Mouse (Mus musculus) spleen, adult 18-20 months (tissue): ENCODE measurements at regions not wholly inside any gene's neighbourhood (a gene's known extent, or its start where the extent isn't known, plus 50 kb on each side); places are given as distances from the start of the nearest gene placed in this dataset.

Experiments used
- DNase-seq, 2 experiments: peaks; one replicate each; pipeline ENCODE4 v3.0.0; 2022; ENCODE audit warnings: mixed read lengths in 2 of 2

DNA sequence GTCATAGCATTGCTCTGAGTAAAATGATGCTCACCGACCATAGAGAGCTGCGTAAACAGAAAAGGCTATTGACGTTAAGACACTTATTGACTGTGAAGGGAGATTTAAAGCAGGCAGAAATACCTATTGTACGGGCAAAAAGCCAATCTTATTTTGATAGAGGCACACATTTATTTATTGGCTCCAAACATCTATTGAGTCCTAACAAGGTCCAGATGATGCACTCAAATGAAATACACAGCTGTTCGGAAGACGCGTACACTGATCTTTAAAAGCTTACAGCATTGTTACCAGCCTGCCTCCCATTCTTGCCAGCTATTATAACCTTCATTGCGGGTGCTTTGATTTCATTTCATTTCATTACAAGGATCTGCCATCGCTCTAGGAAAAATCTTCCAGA, 102.0 kb upstream of the Map1b start:
- DNase-seq, result no peak

DNA sequence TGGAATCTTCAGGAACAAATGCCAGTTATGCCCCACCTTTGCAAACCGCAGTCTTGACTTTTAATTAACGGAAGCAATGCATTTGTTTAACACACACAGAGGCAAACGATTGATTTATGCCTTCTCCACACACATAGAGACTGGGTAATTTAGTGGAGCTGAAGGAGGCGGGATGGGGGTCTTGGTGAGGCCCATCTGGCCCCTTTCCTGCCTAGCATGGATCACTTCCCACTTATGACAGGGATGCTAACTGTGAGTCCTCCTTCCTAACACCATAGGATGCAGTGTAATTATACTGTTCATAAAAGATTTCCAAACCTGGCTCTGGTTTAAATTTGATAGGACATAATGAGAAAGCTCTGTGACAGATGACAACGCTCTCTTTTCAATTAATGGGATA, 101.1 kb upstream of the Map1b start:
- no peak for DNase-seq

DNA sequence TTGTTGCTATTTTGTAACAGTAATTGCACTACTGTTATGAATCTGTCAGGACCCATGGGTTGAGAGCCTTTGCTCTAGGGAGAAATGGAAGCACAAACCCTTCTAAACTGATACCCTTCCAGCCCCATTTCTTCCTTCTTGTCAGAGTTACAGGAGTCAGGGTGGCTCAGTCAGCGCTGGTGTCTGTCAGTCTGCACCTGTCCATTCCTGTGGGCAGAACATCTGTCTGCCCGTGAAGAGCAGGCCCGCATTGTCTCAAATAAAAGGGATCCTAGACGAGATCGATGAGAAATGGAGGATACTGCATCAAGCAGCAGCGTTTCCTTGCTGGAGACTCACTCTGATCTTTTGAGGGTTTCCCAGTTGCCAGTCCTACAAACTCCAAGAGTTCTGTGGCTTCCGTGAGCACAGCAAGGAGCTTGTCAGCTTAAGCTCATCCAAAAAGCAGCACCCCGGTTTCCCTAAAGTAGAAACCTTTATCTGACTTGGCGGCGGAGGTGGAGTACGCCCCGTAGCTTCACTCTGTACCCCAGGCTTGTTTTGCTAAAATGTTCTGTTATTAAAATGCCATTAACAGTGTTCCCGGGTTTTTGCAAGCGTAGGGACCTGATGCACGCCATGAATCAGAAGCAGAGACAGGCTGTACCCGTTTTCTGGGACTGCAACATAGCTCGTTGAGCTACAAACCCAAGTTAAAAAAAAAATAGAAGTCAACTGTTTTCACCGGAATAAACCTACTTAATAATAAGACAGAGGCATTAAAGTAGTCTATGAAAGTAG, 95.6 kb upstream of the Map1b start:
- DNase-seq, result no peak

DNA sequence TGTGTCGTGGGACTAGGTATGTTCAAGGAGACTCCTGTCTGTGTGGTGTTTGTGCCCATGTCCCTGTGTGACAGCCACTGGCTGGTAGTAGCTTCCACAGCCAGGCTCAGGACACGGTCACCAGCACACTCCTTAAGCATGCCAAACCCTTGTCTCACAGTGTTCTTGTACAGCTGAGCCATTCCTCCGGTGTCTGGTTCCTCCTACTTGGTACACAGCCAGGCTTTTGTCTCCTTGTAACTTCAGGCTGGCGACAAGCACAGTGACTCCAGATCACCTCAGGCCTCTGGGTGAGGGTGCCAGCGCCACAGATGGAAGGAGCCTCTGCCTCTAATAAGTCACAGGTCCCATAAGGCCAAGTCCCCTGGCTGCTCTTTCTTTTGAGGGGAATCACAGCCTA, 94.2 kb upstream of the Map1b start:
- no peak for DNase-seq

DNA sequence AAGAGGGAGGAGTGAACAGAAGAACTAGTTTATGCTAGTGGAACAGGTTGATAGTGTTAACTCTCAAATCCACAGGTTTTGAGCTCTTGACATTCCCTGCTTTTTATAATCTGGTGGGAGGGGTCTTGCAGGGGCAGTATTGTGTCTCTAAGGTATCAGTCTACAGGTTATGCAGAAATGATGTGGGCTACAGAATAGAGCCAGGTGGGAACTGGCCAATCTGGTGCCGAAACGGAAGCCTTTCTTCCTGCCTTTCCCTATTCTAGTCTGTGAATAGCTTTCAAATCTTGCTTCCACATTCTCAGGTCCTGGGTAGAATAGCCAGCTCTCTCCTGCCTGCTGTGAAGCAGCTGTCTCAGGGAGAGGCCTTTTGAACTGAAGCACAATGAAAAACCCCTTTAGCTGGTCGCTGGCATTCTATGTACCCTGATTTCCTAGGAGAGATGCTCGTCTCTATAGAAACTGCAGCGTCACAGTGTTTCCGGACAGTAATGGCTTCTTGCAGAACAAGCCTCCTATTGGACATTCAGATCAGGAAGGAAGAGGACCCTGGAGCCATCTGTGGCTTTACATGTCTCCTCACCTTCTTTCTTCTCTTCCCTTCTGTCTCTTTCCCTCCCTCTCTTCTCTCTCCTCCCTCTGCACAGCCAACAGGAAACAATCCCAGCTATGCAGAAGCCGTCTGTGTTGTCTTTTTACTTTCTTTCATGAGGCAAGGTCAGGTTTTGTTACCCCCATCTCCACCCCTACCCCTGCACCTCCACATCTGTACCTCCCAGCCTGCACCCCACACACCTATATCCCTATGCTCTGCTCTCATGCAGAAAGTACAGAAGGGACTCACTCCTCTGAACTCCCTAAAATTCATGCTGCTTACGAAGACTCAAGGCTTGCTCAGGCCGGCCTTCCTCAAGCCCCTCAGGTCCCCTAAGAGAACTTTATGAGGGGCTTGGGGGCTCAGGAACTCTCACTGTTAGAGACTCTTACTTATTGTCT, 93.1 kb upstream of the Map1b start:
- no peak for DNase-seq

DNA sequence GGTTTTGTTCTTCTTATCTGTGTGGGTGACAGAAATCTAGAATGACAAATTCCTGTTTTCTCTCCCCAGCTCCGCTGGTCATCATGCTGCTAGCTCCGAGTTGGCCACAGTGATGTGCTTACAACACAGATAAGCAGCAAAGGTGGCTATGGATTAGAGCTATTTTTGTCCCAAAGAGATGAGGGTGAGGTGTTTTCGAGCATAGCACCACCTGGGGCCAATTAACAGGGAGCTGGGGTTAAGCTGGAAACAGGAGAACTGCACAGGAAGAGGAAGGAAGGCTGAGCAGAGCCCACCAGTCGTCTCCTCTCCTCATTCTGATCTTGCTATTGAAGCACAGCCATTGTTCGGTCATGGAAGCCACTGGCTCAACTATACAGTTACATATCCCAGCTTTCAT, 92.3 kb upstream of the Map1b start:
- no peak for DNase-seq

DNA sequence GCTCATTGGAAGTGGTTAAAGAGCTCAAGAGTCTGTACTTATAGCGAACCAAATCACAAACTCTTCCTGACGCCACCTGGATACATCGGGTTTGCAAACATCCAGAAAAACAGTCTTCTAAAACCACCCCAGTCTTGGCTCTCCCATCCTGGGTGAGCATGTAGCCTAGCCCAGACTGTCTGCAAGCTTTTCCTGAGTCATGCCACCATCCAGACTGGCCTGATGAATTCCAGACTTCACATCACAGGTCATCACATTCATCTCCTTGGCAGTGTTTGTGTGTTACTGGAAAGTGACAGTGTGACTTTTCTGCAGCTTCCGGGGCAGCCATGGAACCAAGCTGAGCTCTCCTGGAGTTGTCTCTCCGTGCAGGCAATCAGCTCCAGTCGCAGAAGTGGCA, 90.9 kb upstream of the Map1b start:
- no peak for DNase-seq

DNA sequence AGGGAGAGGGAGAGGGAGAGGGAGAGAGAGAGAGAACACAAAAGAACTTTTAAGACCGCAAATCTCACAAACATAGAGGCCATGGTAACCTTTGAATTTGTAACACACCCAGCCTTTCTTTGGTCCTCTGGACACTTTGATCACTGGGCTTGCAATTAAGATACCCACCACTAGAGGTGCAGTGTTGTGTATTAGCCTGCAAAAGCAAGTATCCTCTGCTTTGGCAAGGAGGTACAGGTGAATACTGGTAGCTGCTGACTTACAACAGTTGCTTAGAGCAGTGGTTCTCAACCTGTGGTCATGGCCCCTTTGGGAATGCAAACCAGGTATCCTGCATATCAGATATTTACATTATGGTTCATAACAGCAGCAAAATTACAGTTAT, 90.3 kb upstream of the Map1b start:
- no peak for DNase-seq

DNA sequence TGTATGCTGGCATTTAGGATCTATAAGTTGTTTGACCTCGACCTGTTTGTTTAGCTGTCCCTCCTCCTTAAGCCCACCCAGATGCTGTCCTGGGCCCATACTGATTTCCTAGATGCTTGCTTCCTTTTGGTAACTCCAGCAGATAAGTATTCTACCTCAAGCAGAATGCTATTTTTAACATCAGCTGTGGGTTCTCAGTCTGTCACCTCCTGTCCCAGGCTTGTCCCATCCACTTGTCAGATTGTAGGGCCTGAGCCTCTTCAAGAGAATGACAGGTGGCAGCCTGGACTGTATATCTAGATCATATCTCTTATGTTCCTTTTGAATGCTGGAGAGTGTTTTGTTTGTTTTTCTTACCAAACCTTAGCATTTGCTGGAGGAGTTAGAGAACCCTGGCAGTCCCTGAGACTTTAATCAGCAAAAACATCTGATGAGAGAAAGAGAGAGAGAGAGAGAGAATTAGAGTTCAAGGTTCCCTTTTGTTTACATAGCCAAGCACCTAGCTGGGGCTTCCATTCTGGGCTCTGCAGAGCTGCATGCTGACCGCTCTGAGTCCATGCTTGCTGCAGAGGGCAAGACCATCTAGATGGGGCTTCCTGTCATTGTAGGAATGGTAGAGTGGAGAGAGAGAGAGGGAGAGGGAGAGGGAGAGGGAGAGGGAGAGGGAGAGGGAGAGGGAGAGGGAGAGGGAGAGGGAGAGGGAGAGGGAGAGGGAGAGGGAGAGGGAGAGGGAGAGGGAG, 89.7 kb upstream of the Map1b start:
- no peak for DNase-seq

DNA sequence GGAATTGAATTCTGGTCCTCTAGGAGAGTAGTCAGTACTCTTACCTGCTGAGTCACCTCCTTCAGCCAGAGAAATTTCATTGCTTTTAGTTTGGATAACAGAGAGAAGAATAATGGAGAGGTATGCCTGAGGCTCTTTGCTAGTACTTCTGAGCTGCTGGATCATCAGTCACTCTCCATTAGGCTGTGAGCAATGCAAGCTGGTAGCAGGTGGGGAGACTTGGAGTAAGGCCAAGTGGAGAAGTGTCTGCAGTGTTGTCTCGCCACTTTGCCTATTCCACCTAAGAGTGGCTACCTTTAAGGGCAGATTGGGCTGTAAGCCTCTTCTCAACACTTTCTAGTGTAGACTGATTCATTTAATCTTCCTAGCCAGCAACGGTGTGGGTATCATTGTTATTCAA, 81.6 kb upstream of the Map1b start:
- no peak for DNase-seq

DNA sequence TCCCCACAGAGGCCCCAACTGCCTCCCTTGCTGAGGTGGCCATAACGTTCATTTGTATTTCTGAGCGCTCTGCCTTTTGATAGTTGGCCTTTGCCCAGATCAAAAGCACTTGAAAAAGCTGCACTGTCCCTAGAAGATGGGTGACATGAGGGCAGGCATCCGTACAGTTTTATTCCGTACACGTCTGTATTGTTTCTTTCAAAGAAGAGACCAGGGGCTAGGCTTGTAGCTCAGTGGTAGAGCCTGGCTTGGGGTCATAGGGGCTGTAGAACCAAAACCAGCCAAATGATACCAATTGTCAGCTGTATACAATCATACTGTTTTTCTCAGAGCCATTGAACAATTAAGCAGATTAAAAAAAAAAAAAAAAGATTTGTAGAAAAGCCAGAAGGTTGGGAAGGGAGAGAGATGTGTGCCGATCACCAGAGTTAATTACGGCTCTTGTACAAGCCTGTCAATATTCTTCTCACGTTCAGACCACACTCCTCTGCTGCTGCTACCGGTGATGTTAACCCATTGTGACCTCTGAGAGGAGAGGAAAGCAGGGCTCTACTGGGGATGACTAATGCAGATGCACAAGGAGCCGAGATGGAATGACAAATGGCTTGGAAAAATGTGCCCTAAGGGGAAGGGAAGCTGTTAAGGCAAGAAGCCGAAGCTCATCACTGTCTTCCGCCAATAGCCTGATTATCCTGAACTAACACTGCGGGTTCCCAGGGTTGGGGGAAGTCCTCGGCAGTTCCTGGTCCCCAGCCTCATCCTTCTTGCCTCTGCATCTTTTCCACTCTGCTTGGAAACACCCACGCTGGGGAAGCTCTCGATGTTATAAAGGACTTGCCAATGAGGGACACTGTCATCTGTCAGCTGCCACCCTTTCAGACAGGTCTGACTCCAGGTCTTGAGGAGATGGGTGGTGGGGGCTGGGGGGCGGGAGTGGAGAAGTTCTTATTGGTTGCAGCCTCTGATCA, 77.8 kb upstream of the Map1b start:
- DNase-seq, result no peak

DNA sequence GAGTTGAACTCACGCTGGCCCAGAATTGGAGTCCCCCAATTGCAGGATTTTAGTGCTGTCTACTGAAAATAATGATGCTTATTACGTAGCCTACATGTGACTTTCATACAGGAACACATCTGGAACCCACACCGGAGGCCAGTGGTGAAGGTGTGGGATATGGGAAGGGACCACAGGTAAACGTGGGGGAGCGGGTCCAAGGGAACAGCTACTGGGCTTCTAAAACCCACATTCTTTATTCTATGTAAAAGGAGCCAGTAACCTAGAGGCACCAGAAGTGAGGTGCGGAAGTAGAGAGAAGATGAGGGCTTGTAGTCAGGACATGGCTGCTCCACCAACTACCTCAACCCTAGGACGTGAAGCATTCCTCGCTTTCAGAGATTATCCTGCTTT, 76.9 kb upstream of the Map1b start:
- DNase-seq, result no peak

DNA sequence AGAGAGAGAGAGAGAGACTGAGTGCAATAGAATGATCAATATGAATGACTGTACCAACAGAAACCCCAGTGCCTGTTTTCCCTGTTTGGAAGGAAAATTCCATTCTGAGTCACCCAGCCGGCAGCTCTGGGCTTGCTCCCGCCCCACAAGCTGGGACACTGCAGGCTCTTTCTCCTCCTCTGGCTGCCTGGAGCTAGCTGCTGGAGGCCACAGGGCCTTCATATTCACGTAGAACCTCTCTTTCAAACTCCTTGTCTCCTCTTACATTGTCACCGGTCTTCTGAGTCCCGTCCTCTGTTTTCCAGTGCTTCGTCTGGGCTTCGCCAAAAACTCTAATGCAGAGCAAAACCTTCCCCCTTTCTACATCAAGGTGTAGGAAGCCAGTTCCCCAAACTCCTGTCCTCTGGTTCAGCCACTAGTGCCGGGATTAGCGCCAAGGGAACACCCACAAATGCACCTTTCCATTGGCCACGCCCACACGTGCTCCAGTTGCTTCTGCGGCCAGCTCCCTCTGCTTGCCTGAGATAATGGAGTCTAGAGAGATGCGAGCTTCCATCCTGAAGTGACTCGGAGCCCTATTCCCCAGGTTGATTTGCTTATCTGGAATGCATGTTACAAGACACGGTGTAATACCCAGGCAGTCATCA, 76.4 kb upstream of the Map1b start:
- DNase-seq, result no peak

DNA sequence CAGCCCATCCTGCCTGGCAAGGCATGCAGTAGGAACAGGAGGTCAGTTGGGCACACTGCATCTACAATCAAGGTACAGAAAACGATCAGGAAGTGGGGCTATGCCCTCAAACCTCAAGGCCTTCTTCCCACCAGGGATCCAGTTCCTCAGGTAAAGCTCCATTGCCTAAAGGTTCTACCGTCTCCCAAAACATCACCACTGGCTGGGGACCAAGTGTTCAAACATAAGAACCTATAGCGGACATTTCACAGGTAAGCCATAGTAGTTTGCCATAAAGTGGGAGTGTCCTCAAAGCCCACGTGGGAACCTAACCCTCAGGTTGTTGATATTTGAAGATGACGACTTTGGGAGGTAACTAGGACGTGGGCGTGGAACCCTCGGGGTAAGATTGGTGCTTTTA, 72.3 kb upstream of the Map1b start:
- DNase-seq, result no peak

DNA sequence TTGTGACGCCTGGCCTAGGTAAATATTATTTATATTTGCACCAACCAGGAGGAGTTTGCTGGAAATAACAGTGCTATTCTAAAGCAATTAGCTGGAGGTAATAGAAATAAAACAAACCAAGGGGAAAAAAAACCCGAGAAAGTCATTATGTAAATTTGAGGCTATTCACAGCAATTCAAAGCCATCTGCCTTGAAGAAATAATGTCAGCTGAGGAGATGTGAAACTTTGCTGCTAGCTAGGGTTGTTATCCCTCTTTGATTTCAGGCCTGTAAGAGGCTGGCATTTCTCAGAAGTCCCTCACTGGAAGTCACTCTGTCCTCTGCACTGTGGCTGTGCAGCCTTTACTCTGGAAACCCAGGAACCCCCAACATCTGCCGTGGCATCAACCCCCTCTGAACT, 67.5 kb upstream of the Map1b start:
- DNase-seq, result no peak

DNA sequence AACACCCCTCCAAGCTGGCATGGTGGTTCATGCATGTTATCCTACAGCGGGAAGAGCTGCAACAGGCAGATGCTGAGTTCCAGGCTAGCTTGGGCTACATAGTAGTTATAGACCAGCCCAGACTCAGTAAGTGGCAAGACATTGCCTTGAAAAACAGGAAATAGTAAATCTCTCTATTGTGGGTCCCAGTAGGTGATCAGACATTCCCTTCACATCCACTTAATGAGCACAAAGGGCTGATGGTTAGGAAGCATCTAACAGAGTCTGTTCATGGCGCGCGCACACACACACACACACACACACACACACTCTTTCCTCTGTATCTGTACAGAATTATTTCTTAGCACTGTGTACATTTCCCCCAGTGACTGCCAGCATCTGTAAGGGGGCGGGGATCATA, 64.0 kb upstream of the Map1b start:
- no peak for DNase-seq

DNA sequence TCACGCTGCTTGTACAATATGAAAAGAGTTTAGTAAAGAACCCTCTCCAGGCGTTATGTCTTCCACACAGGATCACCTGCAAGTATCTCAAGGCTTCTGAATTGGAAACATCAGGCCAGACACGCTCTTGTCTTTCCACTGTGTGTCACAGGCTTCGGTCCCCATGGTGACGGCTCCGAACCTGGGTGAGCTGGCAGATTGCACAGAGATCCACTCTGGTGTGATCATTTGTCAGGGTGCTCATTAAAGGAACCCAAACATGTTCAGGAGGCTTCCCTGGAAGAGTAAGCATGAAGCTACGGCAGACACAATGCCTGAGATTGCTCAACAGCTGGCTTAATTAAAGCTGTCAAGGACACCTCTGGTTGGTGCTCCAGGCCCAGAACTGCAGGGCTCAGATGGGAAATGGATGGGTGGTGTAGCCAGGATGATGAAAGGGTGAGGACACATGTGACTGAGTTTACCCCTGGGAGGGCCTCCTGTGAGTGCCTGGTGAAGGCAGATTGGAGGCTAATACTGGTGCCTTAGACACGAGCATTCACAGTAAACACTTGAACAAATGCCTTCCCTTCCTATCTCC, 63.3 kb upstream of the Map1b start:
- no peak for DNase-seq

DNA sequence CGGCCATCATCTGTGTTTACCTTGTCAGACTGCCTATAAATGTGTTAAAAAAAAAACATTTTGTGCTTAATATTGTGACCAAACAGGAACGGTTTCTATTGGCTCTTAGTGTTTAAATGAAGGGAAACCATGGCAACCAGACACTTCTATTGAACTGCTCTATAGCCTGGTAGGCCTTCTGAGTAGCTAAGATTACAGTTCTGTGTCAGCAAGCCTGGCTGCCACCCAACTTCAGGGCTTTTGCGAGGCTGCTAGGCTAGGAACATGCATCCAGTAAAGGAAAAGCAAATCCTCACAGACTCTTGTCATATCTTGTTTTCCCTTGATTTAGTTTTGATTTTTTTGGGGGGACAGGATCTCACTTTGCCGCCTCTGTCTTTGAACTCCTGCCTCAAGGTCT, 61.3 kb upstream of the Map1b start:
- no peak for DNase-seq

DNA sequence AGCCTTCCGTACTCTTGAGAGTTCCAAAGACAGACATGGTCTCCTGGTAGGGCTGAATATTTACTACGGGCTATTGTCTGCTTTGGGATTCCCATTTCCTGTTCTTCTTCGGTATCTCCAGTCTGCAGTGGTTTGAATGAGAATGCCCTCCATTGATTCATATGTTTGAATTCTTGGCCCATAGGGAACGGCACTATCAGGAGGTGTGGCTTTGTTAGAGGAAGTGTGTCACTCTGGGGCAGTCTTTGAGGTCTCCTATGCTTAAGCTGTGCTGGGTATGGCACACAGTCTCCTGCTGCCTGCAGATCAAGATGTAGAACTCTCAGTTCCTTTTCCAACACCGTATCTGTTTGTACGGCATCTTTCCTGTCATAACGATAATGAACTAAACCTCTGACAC, 56.7 kb upstream of the Map1b start:
- no peak for DNase-seq

DNA sequence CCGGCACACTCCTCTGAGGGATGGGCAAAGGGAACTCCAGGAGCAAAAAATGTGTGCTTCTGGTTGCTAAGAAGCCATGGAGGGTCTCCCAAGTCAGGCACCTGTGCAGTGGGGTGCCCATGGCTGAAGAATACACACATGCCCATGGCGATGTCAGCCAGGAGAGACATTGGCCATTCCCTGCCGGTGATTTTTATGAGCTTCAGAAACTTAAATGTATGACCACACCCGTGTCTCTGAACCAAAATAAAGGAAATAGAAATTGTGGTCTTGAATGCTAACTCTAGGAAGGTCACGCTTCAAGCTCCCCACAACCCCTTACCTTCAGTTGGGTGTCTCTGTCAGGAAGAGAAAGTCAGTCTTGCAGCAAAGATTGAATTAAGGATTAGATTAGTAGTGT, 56.0 kb upstream of the Map1b start:
- DNase-seq, result no peak
